Mouse (Mus musculus) kidney, adult 2 months (tissue): ENCODE data around the gene Setd6. TPM values are rescaled to one million over a fixed set of nuclear protein-coding genes. Genes with fewer than 3 reads are reported as not detected.
A peak's percentile ranks its signal among the peaks of the same experiment; 100 is the strongest.

ENCODE experiments used
- DNase-seq: peaks from one replicate; pipeline ENCODE4 v3.0.0; 2021
- H3K27ac ChIP-seq: fragments of 200-500 bp; 2 replicates; pipeline ENCODE4 v1.5.1; 2012; ENCODE audit warnings: low read depth, low read length, control low read depth, inconsistent platforms; ENCODE audit not compliant: insufficient read depth
- H3K27me3 ChIP-seq: fragments of 200-500 bp; replicated peaks from 2 replicates; pipeline ENCODE4 v1.6.1; 2012; ENCODE audit warnings: mild to moderate bottlenecking, moderate library complexity, low read length, inconsistent platforms; ENCODE audit not compliant: control insufficient read depth, insufficient read depth
- H3K36me3 ChIP-seq: fragments of 200-500 bp; 2 replicates; pipeline ENCODE4 v1.6.1; 2012; ENCODE audit warnings: mild to moderate bottlenecking, moderate library complexity, low read length, inconsistent platforms; ENCODE audit not compliant: control insufficient read depth, insufficient read depth
- H3K4me1 ChIP-seq: fragments of 200-500 bp; 2 replicates; pipeline ENCODE4 v1.6.1; 2011; ENCODE audit warnings: low read length; ENCODE audit not compliant: control insufficient read depth, insufficient read depth
- H3K4me3 ChIP-seq: fragments of 200-500 bp; 2 replicates; pipeline ENCODE4 v1.5.1; 2011; ENCODE audit warnings: mild to moderate bottlenecking, low read depth, low read length, control low read depth; ENCODE audit not compliant: insufficient read depth
- CTCF ChIP-seq: fragments of 200-500 bp; conservative IDR thresholded peaks from 2 replicates; pipeline ENCODE4 v1.5.1; 2011; ENCODE audit warnings: low read depth, mild to moderate bottlenecking, control low read depth, low read length, moderate library complexity, mixed read lengths; ENCODE audit not compliant: insufficient read depth, insufficient read length
- POLR2A ChIP-seq: fragments of 200-500 bp; IDR thresholded peaks from one replicate; pipeline ENCODE4 v1.6.1; 2011; ENCODE audit warnings: low read depth, low read length, control low read depth
- WGBS: fragments of 180-500 bp; shearing (Covaris S2); methylation state at CpG from one replicate; pipeline ENCODE4 v1.1.7; 2018; 5-methylcytosine and 5-hydroxymethylcytosine counted together
- polyA plus RNA-seq: library from polyadenylated mRNA; depleted of rRNA; stranded (reverse); fragments of >200 nt; gene quantifications from 2 replicates; pipeline ENCODE4 v1.2.3, GENCODE M21; 2012

Gene Setd6
- polyA plus RNA-seq, 1 experiment, result 11.4 TPM

DNA sequence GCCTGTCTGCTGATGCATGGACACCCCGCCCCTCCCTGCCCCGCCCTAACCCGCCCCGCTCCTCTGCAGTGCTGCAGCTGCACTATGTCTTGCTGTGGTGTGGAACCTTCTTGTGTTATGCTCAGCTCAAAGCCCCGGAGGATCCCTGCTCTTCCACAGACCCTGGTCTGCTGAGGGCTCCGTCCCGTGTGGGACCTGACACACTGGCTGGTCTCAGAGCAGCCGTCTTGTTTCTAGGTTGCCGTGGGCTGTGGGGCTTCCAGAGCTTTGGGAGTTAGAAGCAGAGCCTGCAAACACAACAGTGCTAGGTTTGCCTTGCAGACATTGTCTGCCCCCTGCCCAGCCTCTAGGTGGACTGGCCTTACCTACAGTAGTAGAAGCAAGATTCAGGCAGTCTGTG lies 3.3 kb upstream of the Setd6 start:
- 71% methylated on average over 9 of the region's 9 CpGs for WGBS
- peaks cover 5% of the 10 kb centered on the region; the same call in 1 of the 2 replicates for H3K4me1 ChIP-seq
- TF ChIP-seq CTCF, result no peak
- no peak overlapping the region for H3K4me3 ChIP-seq
- no peaks in the 10 kb centered on the region for H3K36me3 ChIP-seq
- H3K27ac ChIP-seq, result no peak overlapping the region
- no peaks in the 10 kb centered on the region for H3K27me3 ChIP-seq
- no peak for DNase-seq

DNA sequence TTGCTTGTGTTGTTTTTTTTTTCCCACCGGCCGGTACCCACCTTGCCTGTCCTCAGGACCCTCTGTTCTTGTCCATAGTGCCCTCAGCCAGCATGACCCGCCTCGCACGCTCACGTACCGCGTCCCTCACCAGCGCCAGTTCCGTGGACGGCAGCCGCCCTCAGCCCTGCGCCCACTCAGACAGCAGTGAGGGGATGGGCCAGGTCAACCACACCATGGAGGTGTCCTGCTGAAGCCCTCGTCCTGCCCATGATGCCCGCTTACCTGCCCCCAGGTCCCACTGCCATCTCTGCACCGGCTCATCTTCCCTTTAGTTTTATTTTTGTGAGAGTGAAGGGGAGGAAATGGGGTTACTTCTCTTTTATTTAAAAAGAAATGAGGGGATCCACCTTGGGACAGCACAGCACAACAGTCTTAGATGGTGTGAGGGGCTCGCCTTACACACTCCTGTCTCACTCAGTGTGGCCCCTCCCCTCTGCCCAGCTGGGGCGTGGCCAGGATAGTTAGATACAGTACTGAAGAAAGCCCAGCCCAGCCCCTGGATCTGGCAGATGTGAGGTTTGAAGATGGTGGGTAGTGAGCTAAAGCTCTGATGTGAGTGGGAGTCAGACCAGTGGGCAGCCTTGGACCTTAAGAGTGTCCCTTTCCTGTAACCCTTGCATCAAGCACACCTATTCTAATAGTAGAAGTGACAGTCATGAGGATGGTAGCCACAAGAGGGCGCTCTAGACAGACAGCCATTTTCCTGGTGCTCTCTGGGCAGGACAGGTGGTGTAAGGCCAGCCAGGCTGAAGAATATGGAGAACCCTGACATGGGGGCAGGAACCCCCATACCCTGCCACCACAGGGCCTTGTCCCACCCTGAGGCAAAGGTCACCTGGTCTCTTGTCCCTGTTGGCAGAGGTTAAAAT lies 2.3 kb upstream of the Setd6 start:
- peak; percentile 79 for TF ChIP-seq CTCF
- no peak for TF ChIP-seq POLR2A
- Histone ChIP-seq H3K4me3 (no peak overlapping the region), H3K4me1 (peaks cover 5% of the 10 kb centered on the region; the same call in 1 of the 2 replicates), H3K36me3 (no peaks in the 10 kb centered on the region), H3K27ac (no peak overlapping the region), H3K27me3 (no peaks in the 10 kb centered on the region)
- DNase-seq, result peak; percentile 80
- 76% methylated on average over 19 of the region's 19 CpGs for WGBS

DNA sequence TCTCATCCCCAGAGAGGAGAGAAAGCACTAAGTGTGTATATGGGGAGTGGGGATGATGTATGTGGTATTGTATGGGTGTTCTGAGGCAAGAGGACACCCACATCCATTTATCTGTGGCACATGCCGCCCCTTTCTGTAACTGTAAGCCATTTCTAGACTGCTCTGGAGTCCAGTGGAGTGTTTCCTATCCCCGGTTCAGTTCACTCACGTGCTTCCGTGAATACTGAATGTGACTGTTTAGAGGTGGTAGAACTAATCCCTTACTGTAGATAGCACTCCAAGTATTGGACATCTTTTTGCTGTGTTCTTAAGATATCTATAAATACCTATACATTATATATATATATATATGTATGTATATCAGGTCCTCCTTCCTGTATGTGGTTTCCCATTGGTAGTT lies 1.3 kb upstream of the Setd6 start:
- DNase-seq, result no peak
- Histone ChIP-seq H3K4me1 (peaks cover 5% of the 10 kb centered on the region; the same call in 1 of the 2 replicates), H3K36me3 (no peaks in the 10 kb centered on the region; the same call in 1 of the 2 replicates), H3K27me3 (no peaks in the 10 kb centered on the region), H3K27ac (no peak overlapping the region), H3K4me3 (no peak overlapping the region)
- 97% methylated on average over 4 of the region's 4 CpGs for WGBS
- no peak for TF ChIP-seq POLR2A
- TF ChIP-seq CTCF, result no peak

DNA sequence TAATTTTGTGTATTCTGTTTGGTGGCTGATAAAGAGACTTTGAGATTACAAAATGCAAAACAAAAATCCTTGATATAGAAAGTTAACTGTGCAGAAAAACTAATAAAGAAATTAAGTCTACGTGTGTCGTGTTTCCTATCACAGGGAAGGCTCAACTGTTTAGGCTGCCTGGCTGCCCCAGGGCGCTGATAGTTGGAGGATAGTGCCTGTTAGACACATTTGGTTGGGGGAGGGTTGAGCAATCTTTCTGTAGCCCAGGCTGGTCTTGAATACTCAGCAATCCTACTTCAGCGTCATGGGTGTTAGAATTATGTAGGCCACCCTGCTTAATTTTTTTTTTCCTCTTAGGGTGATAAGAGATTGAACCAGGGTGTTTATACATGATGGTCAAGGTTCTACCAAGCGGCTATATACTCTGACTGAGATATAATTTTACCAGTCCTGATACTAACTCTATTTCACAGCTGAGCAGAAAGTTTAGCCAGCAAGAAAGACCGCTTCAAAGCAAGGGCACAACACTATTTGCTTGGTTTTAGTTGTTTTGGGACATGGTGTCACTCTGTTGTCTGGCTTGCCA lies 756 bp upstream of the Setd6 start:
- no peak for DNase-seq
- H3K4me1 ChIP-seq, result peaks cover 5% of the 10 kb centered on the region; the same call in 1 of the 2 replicates
- no peaks in the 10 kb centered on the region; the same call in none of the 2 replicates for H3K36me3 ChIP-seq
- 0 out of 2 replicates have a peak overlapping the region, but pooled peaks have one; percentile 18 for H3K27ac ChIP-seq
- H3K27me3 ChIP-seq, result no peaks in the 10 kb centered on the region
- WGBS, result 89% methylated on average over 6 of the region's 6 CpGs
- no peak overlapping the region for H3K4me3 ChIP-seq
- TF ChIP-seq POLR2A, result no peak
- no peak for TF ChIP-seq CTCF

DNA sequence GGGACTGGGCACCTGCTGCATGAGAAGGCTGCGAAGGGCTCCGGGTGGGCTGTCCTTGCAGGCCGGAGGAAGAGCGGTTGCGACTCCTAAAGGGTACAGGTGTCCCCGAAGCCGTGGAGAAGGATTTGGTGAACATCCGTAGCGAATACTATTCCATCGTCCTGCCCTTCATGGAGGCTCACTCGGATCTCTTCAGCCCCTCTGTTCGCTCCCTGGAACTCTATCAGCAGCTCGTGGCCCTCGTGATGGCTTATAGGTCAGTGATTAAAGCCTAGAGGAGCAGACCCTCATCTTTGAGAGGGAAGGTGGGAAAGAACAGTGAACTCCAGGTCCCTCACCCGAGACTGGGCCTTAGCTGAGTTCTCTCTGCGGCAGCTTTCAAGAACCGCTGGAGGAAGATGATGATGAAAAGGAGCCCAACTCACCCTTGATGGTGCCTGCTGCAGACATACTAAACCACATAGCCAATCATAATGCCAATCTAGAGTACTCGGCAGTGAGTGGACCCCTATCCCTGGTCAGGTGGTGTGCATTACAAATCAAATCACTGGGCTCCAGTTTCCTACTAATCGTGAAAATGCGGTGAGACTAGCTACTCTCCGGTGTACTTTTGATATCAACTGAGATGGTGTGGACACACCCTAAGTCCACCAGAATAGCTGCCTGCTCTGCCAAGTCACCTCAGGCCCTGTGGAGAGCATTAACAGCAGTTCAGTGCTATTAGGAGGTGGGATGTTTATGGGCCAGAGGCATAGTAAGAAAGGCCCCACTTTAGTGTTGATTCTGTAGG lies 1.1 kb downstream of the Setd6 start:
- no peaks in the 10 kb centered on the region for H3K27me3 ChIP-seq
- H3K4me3 ChIP-seq, result peak overlapping the region; percentile 75
- no peak for DNase-seq
- peaks cover 5% of the 10 kb centered on the region; the same call in 1 of the 2 replicates for H3K4me1 ChIP-seq
- no peak overlapping the region for H3K27ac ChIP-seq
- no peak for TF ChIP-seq CTCF
- H3K36me3 ChIP-seq, result peaks cover 2% of the 10 kb centered on the region
- WGBS, result 19% methylated on average over 21 of the region's 21 CpGs

DNA sequence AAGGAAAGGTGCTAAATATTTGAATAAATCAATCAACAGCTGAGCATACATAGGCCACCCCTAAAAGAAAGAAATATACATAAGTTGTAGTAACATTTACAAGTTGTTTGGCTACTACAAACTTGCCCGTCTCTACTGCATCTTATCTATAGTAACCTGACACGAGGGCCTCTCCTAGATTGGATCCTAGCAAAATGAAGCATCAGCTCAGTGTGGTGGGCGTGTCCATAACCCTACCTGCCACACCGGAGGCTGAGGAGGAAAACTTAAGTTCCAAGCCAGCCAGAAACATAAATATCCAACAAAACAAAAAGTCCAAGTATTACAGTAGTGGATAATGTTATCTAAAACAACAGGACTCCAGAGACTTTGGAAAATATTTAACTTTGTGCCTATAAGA lies 11.9 kb downstream of the Setd6 start:
- H3K27ac ChIP-seq, result no peak overlapping the region
- no peaks in the 10 kb centered on the region for H3K4me1 ChIP-seq
- H3K4me3 ChIP-seq, result no peak overlapping the region
- no peak for TF ChIP-seq CTCF
- no peak for TF ChIP-seq POLR2A
- 80% methylated on average over 4 of the region's 4 CpGs for WGBS
- no peak for DNase-seq
- H3K27me3 ChIP-seq, result no peaks in the 10 kb centered on the region
- peaks cover 14% of the 10 kb centered on the region for H3K36me3 ChIP-seq
